Mouse (Mus musculus): ENCODE data around the gene Pi4ka. TPM values are rescaled to one million over a fixed set of nuclear protein-coding genes. Genes with fewer than 3 reads are reported as not detected.

Gene Pi4ka
- polyA plus RNA-seq, 1 experiment from 2014 or later: 56.1 TPM

- Histone ChIP-seq H3K4me1 (no peaks in the 10 kb centered on the region), H3K27ac (replicated peaks) (no peak overlapping the region), H3K9ac (replicated peaks) (no peak overlapping the region), H3K27me3 (no peaks in the 10 kb centered on the region), H3K9me3 (no peaks in the 10 kb centered on the region), H3K36me3 (peaks cover 32% of the 10 kb centered on the region), H3K4me2 (replicated peaks) (no peak overlapping the region), H3K4me3 (no peak overlapping the region)
- no peak for ATAC-seq (replicated peaks)
- 85% methylated on average over 2 of the region's 2 CpGs for WGBS
Observed at GRCm38 (mm10) chr16:17383594-17384326, 22.4 kb downstream of the Pi4ka start.

GRCm38 (mm10) chr16:17382306-17382705 lies 23.8 kb downstream of the Pi4ka start:
- H3K27ac ChIP-seq (replicated peaks): no peak overlapping the region
- no peaks in the 10 kb centered on the region for H3K27me3 ChIP-seq
- no peak overlapping the region for H3K4me2 ChIP-seq (replicated peaks)
- no peaks in the 10 kb centered on the region for H3K9me3 ChIP-seq
- no peaks in the 10 kb centered on the region for H3K4me1 ChIP-seq
- no peak overlapping the region for H3K4me3 ChIP-seq
- H3K9ac ChIP-seq (replicated peaks): no peak overlapping the region
- WGBS: 93% methylated on average over 4 of the region's 4 CpGs
- ATAC-seq (replicated peaks): no peak
- peaks cover 44% of the 10 kb centered on the region for H3K36me3 ChIP-seq

GRCm38 (mm10) chr16:17358787-17359186 lies 47.3 kb downstream of the Pi4ka start:
- ATAC-seq (replicated peaks): no peak
- peaks cover 46% of the 10 kb centered on the region for H3K36me3 ChIP-seq
- H3K4me1 ChIP-seq: no peaks in the 10 kb centered on the region
- H3K9me3 ChIP-seq: no peaks in the 10 kb centered on the region
- no peak overlapping the region for H3K4me2 ChIP-seq (replicated peaks)
- WGBS: over 99% methylated on average over 4 of the region's 4 CpGs
- no peaks in the 10 kb centered on the region for H3K27me3 ChIP-seq
- no peak overlapping the region for H3K9ac ChIP-seq (replicated peaks)
- no peak overlapping the region for H3K4me3 ChIP-seq
- H3K27ac ChIP-seq (replicated peaks): no peak overlapping the region

GRCm38 (mm10) chr16:17356031-17356430 lies 50.1 kb downstream of the Pi4ka start:
- no peak overlapping the region for H3K27ac ChIP-seq (replicated peaks)
- no peak overlapping the region for H3K9ac ChIP-seq (replicated peaks)
- WGBS: 93% methylated on average over 6 of the region's 6 CpGs
- no peaks in the 10 kb centered on the region for H3K9me3 ChIP-seq
- H3K4me2 ChIP-seq (replicated peaks): no peak overlapping the region
- H3K4me1 ChIP-seq: no peaks in the 10 kb centered on the region
- peaks cover 58% of the 10 kb centered on the region for H3K36me3 ChIP-seq
- H3K4me3 ChIP-seq: no peak overlapping the region
- no peaks in the 10 kb centered on the region for H3K27me3 ChIP-seq
- no peak for ATAC-seq (replicated peaks)

GRCm38 (mm10) chr16:17346766-17347165 lies 59.3 kb downstream of the Pi4ka start:
- peaks cover 62% of the 10 kb centered on the region for H3K36me3 ChIP-seq
- no peaks in the 10 kb centered on the region for H3K4me1 ChIP-seq
- H3K4me2 ChIP-seq (replicated peaks): no peak overlapping the region
- WGBS: 74% methylated on average over 1 of the region's 1 CpGs
- H3K27ac ChIP-seq (replicated peaks): no peak overlapping the region
- no peak overlapping the region for H3K4me3 ChIP-seq
- no peak overlapping the region for H3K9ac ChIP-seq (replicated peaks)
- H3K27me3 ChIP-seq: no peaks in the 10 kb centered on the region
- ATAC-seq (replicated peaks): no peak
- no peaks in the 10 kb centered on the region for H3K9me3 ChIP-seq

GRCm38 (mm10) chr16:17345813-17346155 lies 60.3 kb downstream of the Pi4ka start:
- WGBS: 97% methylated on average over 2 of the region's 2 CpGs
- H3K4me3 ChIP-seq: no peak overlapping the region
- no peak overlapping the region for H3K4me2 ChIP-seq (replicated peaks)
- H3K27ac ChIP-seq (replicated peaks): no peak overlapping the region
- no peak for ATAC-seq (replicated peaks)
- H3K4me1 ChIP-seq: no peaks in the 10 kb centered on the region
- H3K36me3 ChIP-seq: peaks cover 52% of the 10 kb centered on the region
- no peaks in the 10 kb centered on the region for H3K27me3 ChIP-seq
- no peak overlapping the region for H3K9ac ChIP-seq (replicated peaks)
- no peaks in the 10 kb centered on the region for H3K9me3 ChIP-seq

- no peak for ATAC-seq (replicated peaks)
- no peak overlapping the region for H3K4me3 ChIP-seq
- no peak overlapping the region for H3K4me2 ChIP-seq (replicated peaks)
- 89% methylated on average over 8 of the region's 8 CpGs for WGBS
- no peaks in the 10 kb centered on the region for H3K4me1 ChIP-seq
- no peaks in the 10 kb centered on the region for H3K27me3 ChIP-seq
- H3K9ac ChIP-seq (replicated peaks): no peak overlapping the region
- H3K36me3 ChIP-seq: peaks cover 51% of the 10 kb centered on the region
- H3K27ac ChIP-seq (replicated peaks): no peak overlapping the region
- H3K9me3 ChIP-seq: no peaks in the 10 kb centered on the region
Observed at GRCm38 (mm10) chr16:17345141-17345812, 60.8 kb downstream of the Pi4ka start.

DNA sequence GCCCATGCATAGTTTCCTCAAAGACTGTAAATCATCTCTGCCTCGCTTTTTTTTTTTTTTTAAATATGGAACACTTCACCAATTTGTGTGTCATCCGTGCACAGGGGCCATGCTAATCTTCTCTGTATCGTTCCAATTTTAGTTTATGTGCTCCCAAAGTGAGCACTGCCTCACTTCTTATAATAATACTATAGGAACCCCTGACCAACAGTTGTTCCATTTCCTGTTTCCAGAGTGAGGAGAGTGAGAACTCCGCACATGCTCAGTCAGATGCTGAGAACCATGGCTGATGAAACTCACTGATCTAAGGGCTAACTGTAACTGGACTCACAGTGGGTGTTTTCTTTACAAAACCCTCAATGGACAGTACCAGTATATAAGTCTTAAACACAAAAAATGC lies 64.3 kb downstream of the Pi4ka start:
- Histone ChIP-seq H3K9ac (replicated peaks) (no peak overlapping the region), H3K9me3 (no peaks in the 10 kb centered on the region), H3K4me2 (replicated peaks) (no peak overlapping the region), H3K4me3 (no peak overlapping the region), H3K27me3 (no peaks in the 10 kb centered on the region), H3K4me1 (no peaks in the 10 kb centered on the region), H3K27ac (replicated peaks) (no peak overlapping the region), H3K36me3 (peaks cover 38% of the 10 kb centered on the region)
- WGBS: 94% methylated on average over 4 of the region's 4 CpGs
- no peak for ATAC-seq (replicated peaks)

- no peaks in the 10 kb centered on the region for H3K4me1 ChIP-seq
- H3K27ac ChIP-seq (replicated peaks): no peak overlapping the region
- H3K9me3 ChIP-seq: no peaks in the 10 kb centered on the region
- WGBS: 90% methylated on average over 2 of the region's 2 CpGs
- H3K27me3 ChIP-seq: no peaks in the 10 kb centered on the region
- no peak for ATAC-seq (replicated peaks)
- no peak overlapping the region for H3K4me2 ChIP-seq (replicated peaks)
- peaks cover 42% of the 10 kb centered on the region for H3K36me3 ChIP-seq
- no peak overlapping the region for H3K4me3 ChIP-seq
- no peak overlapping the region for H3K9ac ChIP-seq (replicated peaks)
Observed at GRCm38 (mm10) chr16:17340705-17341104, 65.4 kb downstream of the Pi4ka start.

DNA sequence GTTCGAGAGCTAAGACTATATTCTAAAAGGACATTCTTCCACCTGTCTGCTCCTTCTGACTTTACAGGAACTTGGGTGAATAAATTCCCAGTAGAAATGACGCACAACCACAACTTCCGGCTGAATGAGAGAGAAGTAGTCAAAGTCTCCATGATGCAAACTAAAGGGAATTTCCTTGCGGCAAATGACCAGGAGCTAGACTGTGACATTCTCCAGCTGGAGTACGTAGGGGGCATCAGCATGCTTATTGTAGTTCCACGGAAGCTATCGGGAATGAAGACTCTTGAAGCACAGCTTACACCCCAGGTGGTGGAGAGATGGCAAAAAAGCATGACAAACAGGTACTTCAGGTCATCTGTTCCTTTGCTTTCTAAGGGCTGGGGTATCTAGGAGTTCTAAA lies 66.4 kb downstream of the Pi4ka start:
- no peaks in the 10 kb centered on the region for H3K27me3 ChIP-seq
- no peaks in the 10 kb centered on the region for H3K9me3 ChIP-seq
- H3K4me3 ChIP-seq: no peak overlapping the region
- no peak for ATAC-seq (replicated peaks)
- H3K27ac ChIP-seq (replicated peaks): no peak overlapping the region
- H3K4me1 ChIP-seq: no peaks in the 10 kb centered on the region
- H3K9ac ChIP-seq (replicated peaks): no peak overlapping the region
- 86% methylated on average over 7 of the region's 7 CpGs for WGBS
- peaks cover 35% of the 10 kb centered on the region for H3K36me3 ChIP-seq
- H3K4me2 ChIP-seq (replicated peaks): no peak overlapping the region

DNA sequence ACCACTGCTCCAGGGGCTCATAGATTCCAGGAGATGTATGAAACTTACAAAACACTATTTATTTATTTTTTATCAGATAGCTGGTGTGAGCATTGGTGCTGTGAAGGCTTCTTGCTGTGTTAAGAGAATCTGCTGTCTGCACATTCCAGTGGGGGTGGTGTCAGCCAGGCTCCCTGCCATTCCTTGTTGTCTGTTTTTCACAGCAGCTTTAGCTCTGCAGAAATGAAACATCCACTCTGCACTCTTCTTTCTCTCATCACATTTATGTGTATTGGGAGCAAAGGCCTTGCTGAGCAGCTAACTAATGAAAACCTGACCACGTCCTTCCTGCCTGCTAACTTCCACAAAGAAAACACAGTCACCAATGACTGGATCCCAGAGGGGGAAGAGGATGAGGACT lies 70.0 kb downstream of the Pi4ka start:
- Histone ChIP-seq H3K4me3 (no peak overlapping the region), H3K4me2 (replicated peaks) (no peak overlapping the region), H3K9me3 (no peaks in the 10 kb centered on the region), H3K27ac (replicated peaks) (no peak overlapping the region), H3K4me1 (no peaks in the 10 kb centered on the region), H3K9ac (replicated peaks) (no peak overlapping the region), H3K27me3 (no peaks in the 10 kb centered on the region), H3K36me3 (peaks cover 20% of the 10 kb centered on the region)
- no peak for ATAC-seq (replicated peaks)
- 90% methylated on average over 1 of the region's 1 CpGs for WGBS

DNA sequence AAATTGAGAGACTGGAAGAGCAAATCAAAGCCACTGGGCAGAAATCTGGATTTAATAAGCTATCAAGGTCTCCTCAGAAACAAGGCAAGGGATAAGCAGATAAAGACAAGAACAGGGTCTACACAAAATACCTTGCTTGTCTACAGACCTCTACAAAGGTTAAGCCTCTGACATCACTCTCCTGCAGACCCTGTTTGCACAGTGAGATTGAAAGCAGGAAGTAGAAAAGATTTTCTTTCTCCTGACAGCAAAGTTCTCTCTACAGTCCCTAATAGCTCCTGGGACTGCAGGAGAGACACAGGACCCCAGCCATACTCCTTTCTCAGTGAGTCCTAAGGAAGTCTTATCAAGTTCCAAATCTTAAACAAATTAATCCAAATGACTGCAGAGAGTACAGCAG lies 71.5 kb downstream of the Pi4ka start:
- Histone ChIP-seq H3K36me3 (peaks cover 15% of the 10 kb centered on the region), H3K9ac (replicated peaks) (no peak overlapping the region), H3K4me2 (replicated peaks) (no peak overlapping the region), H3K27me3 (no peaks in the 10 kb centered on the region), H3K4me1 (no peaks in the 10 kb centered on the region), H3K9me3 (no peaks in the 10 kb centered on the region), H3K27ac (replicated peaks) (no peak overlapping the region), H3K4me3 (no peak overlapping the region)
- ATAC-seq (replicated peaks): no peak

GRCm38 (mm10) chr16:17331855-17332254 lies 74.3 kb downstream of the Pi4ka start:
- Histone ChIP-seq H3K27ac (replicated peaks) (no peak overlapping the region), H3K36me3 (peaks cover 15% of the 10 kb centered on the region), H3K4me1 (no peaks in the 10 kb centered on the region), H3K9ac (replicated peaks) (no peak overlapping the region), H3K4me3 (no peak overlapping the region), H3K9me3 (no peaks in the 10 kb centered on the region), H3K27me3 (no peaks in the 10 kb centered on the region), H3K4me2 (replicated peaks) (no peak overlapping the region)
- no peak for ATAC-seq (replicated peaks)
- WGBS: 94% methylated on average over 5 of the region's 5 CpGs
